Mouse (Mus musculus): Measurements from ENCODE around the gene Ctnnbl1.

The Ctnnbl1 gene

GRCm38 (mm10) chr2:157793851-157794332, 56.7 kb downstream of the Ctnnbl1 start:
- DNase-seq (ENCODE audit: low spot score in 2 of 2) = no peak

- DNase-seq (ENCODE audit: low spot score in 2 of 2) = no peak
Observed at GRCm38 (mm10) chr2:157795627-157796423, 58.6 kb downstream of the Ctnnbl1 start.

- no peak for DNase-seq (ENCODE audit: low spot score in 2 of 2)
Observed at GRCm38 (mm10) chr2:157799533-157799932, 62.3 kb downstream of the Ctnnbl1 start.

- no peak for DNase-seq (ENCODE audit: low spot score in 2 of 2)
Observed at GRCm38 (mm10) chr2:157800288-157800687, 63.1 kb downstream of the Ctnnbl1 start.

GRCm38 (mm10) chr2:157800746-157801501, 63.7 kb downstream of the Ctnnbl1 start:
- no peak for DNase-seq (ENCODE audit: low spot score in 2 of 2)

- no peak for DNase-seq (ENCODE audit: low spot score in 2 of 2)
Observed at GRCm38 (mm10) chr2:157801505-157802357, 64.5 kb downstream of the Ctnnbl1 start.

- no peak for DNase-seq (ENCODE audit: low spot score in 2 of 2)
Observed at GRCm38 (mm10) chr2:157802666-157803065, 65.5 kb downstream of the Ctnnbl1 start.

- no peak for DNase-seq (ENCODE audit: low spot score in 2 of 2)
Observed at GRCm38 (mm10) chr2:157804388-157804787, 67.2 kb downstream of the Ctnnbl1 start.

- DNase-seq (ENCODE audit: low spot score in 2 of 2) = no peak
Observed at GRCm38 (mm10) chr2:157805091-157805490, 67.9 kb downstream of the Ctnnbl1 start.

- no peak for DNase-seq (ENCODE audit: low spot score in 2 of 2)
Observed at GRCm38 (mm10) chr2:157807076-157807475, 69.9 kb downstream of the Ctnnbl1 start.

- no peak for DNase-seq (ENCODE audit: low spot score in 2 of 2)
Observed at GRCm38 (mm10) chr2:157807621-157808367, 70.6 kb downstream of the Ctnnbl1 start.

- no peak for DNase-seq (ENCODE audit: low spot score in 2 of 2)
Observed at GRCm38 (mm10) chr2:157808368-157808923, 71.2 kb downstream of the Ctnnbl1 start.

GRCm38 (mm10) chr2:157809341-157809740, 72.1 kb downstream of the Ctnnbl1 start:
- no peak for DNase-seq (ENCODE audit: low spot score in 2 of 2)

GRCm38 (mm10) chr2:157810749-157811148, 73.5 kb downstream of the Ctnnbl1 start:
- no peak for DNase-seq (ENCODE audit: low spot score in 2 of 2)

GRCm38 (mm10) chr2:157813121-157813520, 75.9 kb downstream of the Ctnnbl1 start:
- DNase-seq (ENCODE audit: low spot score in 2 of 2) = no peak

GRCm38 (mm10) chr2:157814116-157814964, 77.1 kb downstream of the Ctnnbl1 start:
- no peak for DNase-seq (ENCODE audit: low spot score in 2 of 2)

GRCm38 (mm10) chr2:157814965-157815283, 77.7 kb downstream of the Ctnnbl1 start:
- no peak for DNase-seq (ENCODE audit: low spot score in 2 of 2)

GRCm38 (mm10) chr2:157817672-157818071, 80.5 kb downstream of the Ctnnbl1 start:
- DNase-seq (ENCODE audit: low spot score in 2 of 2) = no peak

GRCm38 (mm10) chr2:157818576-157819320, 81.5 kb downstream of the Ctnnbl1 start:
- no peak for DNase-seq (ENCODE audit: low spot score in 2 of 2)
